In genomic region chr7:68030846-68031245, GRCm38 (mm10) we compare ENCODE assay signal across 8 mouse cellular contexts.
DNase-seq lines count a peak whose midpoint lies in the region; ATAC-seq lines count a peak whose summit lies in the region.

No protein-coding gene starts in this region.

- peak; percentile 95 for ATAC-seq in cerebellum, adult (ENCODE audit: insufficient number of reproducible peaks, low FRiP score, low TSS enrichment)
- 0 out of 2 replicates have a peak, but pooled peaks have one; percentile 39 for ATAC-seq in kidney, embryonic 14.5 days (ENCODE audit: low FRiP score, low TSS enrichment)
- peak; percentile 63 for ATAC-seq in hindbrain, embryonic 13.5 days (ENCODE audit: low FRiP score)
- ATAC-seq in neural tube, embryonic 14.5 days (ENCODE audit: low read depth): no peak

- H3K36me3 ChIP-seq in kidney, embryonic 14.5 days (ENCODE audit: control insufficient read depth, insufficient read depth, low read length): no peaks in the 10 kb centered on the region; the same call in 1 of the 2 replicates
- H3K36me3 ChIP-seq in hindbrain, embryonic 13.5 days: no peaks in the 10 kb centered on the region
- H3K36me3 ChIP-seq in neural tube, embryonic 14.5 days (ENCODE audit: control insufficient read depth, insufficient read depth, low read length): no peaks in the 10 kb centered on the region

- DNase-seq in cerebellum, postnatal 4 days (ENCODE audit: low spot score in 2 of 2): no peak
- DNase-seq in kidney, adult 8-10 months: no peak
- no peak for DNase-seq in spleen, postnatal 4 days (ENCODE audit: low spot score in 2 of 2)
- DNase-seq in frontal cortex, postnatal 36 days (ENCODE audit: low spot score in 2 of 2): no peak

- H3K9me3 ChIP-seq in kidney, embryonic 14.5 days (ENCODE audit: control insufficient read depth, low read length): no peaks in the 10 kb centered on the region
- H3K9me3 ChIP-seq in hindbrain, embryonic 13.5 days: no peaks in the 10 kb centered on the region
- no peaks in the 10 kb centered on the region for H3K9me3 ChIP-seq in neural tube, embryonic 14.5 days (ENCODE audit: control insufficient read depth, low read length)

- 41% methylated on average over 9 of the region's 9 CpGs for WGBS in kidney, embryonic 14.5 days
- WGBS in hindbrain, embryonic 13.5 days: 16% methylated on average over 9 of the region's 9 CpGs
- 20% methylated on average over 9 of the region's 9 CpGs for WGBS in neural tube, embryonic 14.5 days

- H3K4me1 ChIP-seq in kidney, embryonic 14.5 days (ENCODE audit: control insufficient read depth, insufficient read depth, low read length): peaks cover 38% of the 10 kb centered on the region
- peaks cover 54% of the 10 kb centered on the region for H3K4me1 ChIP-seq in hindbrain, embryonic 13.5 days (replicated peaks)
- peaks cover 10% of the 10 kb centered on the region; the same call in 1 of the 2 replicates for H3K4me1 ChIP-seq in neural tube, embryonic 14.5 days (ENCODE audit: control insufficient read depth, insufficient read depth, low read length)

- H3K4me3 ChIP-seq in kidney, embryonic 14.5 days (ENCODE audit: low read length): no peak overlapping the region
- no peak overlapping the region for H3K4me3 ChIP-seq in hindbrain, embryonic 13.5 days
- no peak overlapping the region for H3K4me3 ChIP-seq in neural tube, embryonic 14.5 days (ENCODE audit: low read depth, low read length)

- no peak overlapping the region for H3K9ac ChIP-seq in kidney, embryonic 14.5 days (ENCODE audit: low read depth, low read length)
- H3K9ac ChIP-seq in hindbrain, embryonic 13.5 days: 0 out of 2 replicates have a peak overlapping the region, but pooled peaks have one; percentile 43
- H3K9ac ChIP-seq in neural tube, embryonic 14.5 days (replicated peaks; ENCODE audit: low read depth, low read length): no peak overlapping the region

- no peak overlapping the region for H3K27ac ChIP-seq in kidney, embryonic 14.5 days (ENCODE audit: low read depth, low read length)
- peak overlapping the region; percentile 52 for H3K27ac ChIP-seq in hindbrain, embryonic 13.5 days
- peak overlapping the region; percentile 12; the same call in 1 of the 2 replicates for H3K27ac ChIP-seq in neural tube, embryonic 14.5 days (ENCODE audit: low read depth, low read length)

- H3K27me3 ChIP-seq in kidney, embryonic 14.5 days (ENCODE audit: control insufficient read depth, insufficient read depth, low read length): no peaks in the 10 kb centered on the region
- H3K27me3 ChIP-seq in hindbrain, embryonic 13.5 days: no peaks in the 10 kb centered on the region
- no peaks in the 10 kb centered on the region for H3K27me3 ChIP-seq in neural tube, embryonic 14.5 days (ENCODE audit: control insufficient read depth, insufficient read depth, low read length)

- no peak overlapping the region for H3K4me2 ChIP-seq in kidney, embryonic 14.5 days (replicated peaks; ENCODE audit: low read depth, low read length)
- H3K4me2 ChIP-seq in hindbrain, embryonic 13.5 days: 0 out of 2 replicates have a peak overlapping the region, but pooled peaks have one; percentile 6
- no peak overlapping the region for H3K4me2 ChIP-seq in neural tube, embryonic 14.5 days (ENCODE audit: low read depth, low read length)
